Mouse (Mus musculus) small intestine, adult 2 months (tissue): Measurements from ENCODE around the gene Olfr128. TPM values are rescaled to one million over a fixed set of nuclear protein-coding genes. Genes with fewer than 3 reads are reported as not detected.
"Not testable (repeated sequence)": the region's sequence is repeated elsewhere in the genome, so short reads cannot be mapped to it uniquely, and the experiment has no call there.

Source experiments
- H3K27ac ChIP-seq: fragments of 200-500 bp; 2 replicates; pipeline ENCODE4 v1.5.1; 2012; ENCODE audit warnings: low read depth, low read length, control low read depth, inconsistent platforms; ENCODE audit not compliant: insufficient read depth
- H3K27me3 ChIP-seq: fragments of 200-500 bp; 2 replicates; pipeline ENCODE4 v1.6.1; 2012; ENCODE audit warnings: mild to moderate bottlenecking, moderate library complexity, low read length, inconsistent platforms; ENCODE audit not compliant: control insufficient read depth, insufficient read depth
- H3K36me3 ChIP-seq: fragments of 200-500 bp; 2 replicates; pipeline ENCODE4 v1.6.1; 2012; ENCODE audit warnings: mild to moderate bottlenecking, low read length, control low read depth, inconsistent platforms; ENCODE audit not compliant: control insufficient read depth, insufficient read depth
- H3K4me1 ChIP-seq: fragments of 200-500 bp; 2 replicates; pipeline ENCODE4 v1.6.1; 2012; ENCODE audit warnings: low read length, inconsistent platforms, mixed read lengths; ENCODE audit not compliant: control insufficient read depth, insufficient read depth, insufficient read length
- H3K4me3 ChIP-seq: fragments of 200-500 bp; 2 replicates; pipeline ENCODE4 v1.5.1; 2012; ENCODE audit warnings: low read depth, mild to moderate bottlenecking, control low read depth, inconsistent platforms, low read length, moderate library complexity
- CTCF ChIP-seq: fragments of 200-500 bp; IDR thresholded peaks from 2 replicates; pipeline ENCODE4 v1.5.1; 2012; ENCODE audit warnings: low read depth, mild to moderate bottlenecking, control low read depth, inconsistent platforms, low read length, moderate library complexity, mixed read lengths; ENCODE audit not compliant: insufficient replicate concordance, insufficient read length; ENCODE audit errors: extremely low read depth
- POLR2A ChIP-seq: fragments of 200-500 bp; IDR thresholded peaks from 2 replicates; pipeline ENCODE4 v1.6.1; 2012; ENCODE audit warnings: low read depth, mild to moderate bottlenecking, control low read depth, inconsistent platforms, low read length, moderate library complexity
- WGBS: fragments of 180-500 bp; shearing (Covaris S2); methylation state at CpG from one replicate; pipeline ENCODE4 v1.1.7; 2018; 5-methylcytosine and 5-hydroxymethylcytosine counted together
- polyA plus RNA-seq: library from polyadenylated mRNA; depleted of rRNA; stranded (reverse); fragments of >200 nt; gene quantifications from 2 replicates; pipeline ENCODE4 v1.2.3, GENCODE M21; 2012; rRNA removed

Gene Olfr128
- polyA plus RNA-seq = not detected in 2 replicates

- no peaks in the 10 kb centered on the region for H3K4me1 ChIP-seq
- H3K4me3 ChIP-seq = no peak within 1 kb of the TSS
- no peaks in the 10 kb centered on the region for H3K36me3 ChIP-seq
- no peaks in the 10 kb centered on the region for H3K27me3 ChIP-seq
- TF ChIP-seq CTCF (no peak), POLR2A (no peak)
- no peak within 1 kb of the TSS for H3K27ac ChIP-seq
Observed at GRCm38 (mm10) chr17:37920248-37920647, at the start of gene Olfr128. TSS of gene Olfr128 (plus strand) at chr17:37920548.

GRCm38 (mm10) chr17:37873830-37874229 lies 46.5 kb upstream of the Olfr128 start:
- WGBS = 79% methylated on average over 3 of the region's 3 CpGs
- Histone ChIP-seq H3K4me3 (no peak overlapping the region), H3K4me1 (no peaks in the 10 kb centered on the region), H3K36me3 (no peaks in the 10 kb centered on the region), H3K27me3 (no peaks in the 10 kb centered on the region), H3K27ac (no peak overlapping the region)
- no peak for TF ChIP-seq CTCF

GRCm38 (mm10) chr17:37900137-37900536 lies 20.2 kb upstream of the Olfr128 start, which contains the start of gene Olfr127:
TSS of gene Olfr127 (plus strand) at chr17:37900437.
- Histone ChIP-seq H3K27me3 (no peaks in the 10 kb centered on the region), H3K27ac (no peak within 1 kb of the TSS), H3K4me3 (no peak within 1 kb of the TSS), H3K36me3 (no peaks in the 10 kb centered on the region), H3K4me1 (no peaks in the 10 kb centered on the region)
- 56% methylated on average over 1 of the region's 1 CpGs for WGBS
- TF ChIP-seq POLR2A = no peak

- H3K27ac ChIP-seq, H3K4me1 ChIP-seq, H3K36me3 ChIP-seq, H3K4me3 ChIP-seq, H3K27me3 ChIP-seq: not testable (repeated sequence)
- 58% methylated on average over 8 of the region's 8 CpGs for WGBS
Observed at GRCm38 (mm10) chr17:37906821-37907220, 13.5 kb upstream of the Olfr128 start.

GRCm38 (mm10) chr17:37952979-37953378 lies 32.6 kb downstream of the Olfr128 start, which contains the start of gene Olfr761:
TSS of gene Olfr761 (minus strand) at chr17:37953079.
- 59% methylated on average over 2 of the region's 2 CpGs for WGBS
- TF ChIP-seq POLR2A = no peak
- no peak for TF ChIP-seq CTCF
- H3K4me3 ChIP-seq = no peak within 1 kb of the TSS
- H3K27ac ChIP-seq = no peak within 1 kb of the TSS
- H3K27me3 ChIP-seq = no peaks in the 10 kb centered on the region
- H3K4me1 ChIP-seq = no peaks in the 10 kb centered on the region
- no peaks in the 10 kb centered on the region for H3K36me3 ChIP-seq

GRCm38 (mm10) chr17:37973591-37973990 lies 53.2 kb downstream of the Olfr128 start:
- H3K4me3 ChIP-seq = no peak overlapping the region
- H3K4me1 ChIP-seq = no peaks in the 10 kb centered on the region
- H3K36me3 ChIP-seq = no peaks in the 10 kb centered on the region
- 93% methylated on average over 3 of the region's 3 CpGs for WGBS
- H3K27ac ChIP-seq = no peak overlapping the region
- no peaks in the 10 kb centered on the region for H3K27me3 ChIP-seq
- TF ChIP-seq CTCF (no peak), POLR2A (no peak)

Other genes with a start within 250 kb of the Olfr128 start
- not detected in 2 replicates for gene Olfr119, start 224.0 kb upstream of the Olfr128 start, polyA plus RNA-seq
- not detected in 2 replicates for gene Olfr120, start 198.7 kb upstream of the Olfr128 start, polyA plus RNA-seq
- gene Olfr121, start 171.7 kb upstream of the Olfr128 start, polyA plus RNA-seq = not detected in 2 replicates
- not detected in 2 replicates for gene Olfr122, start 151.9 kb upstream of the Olfr128 start, polyA plus RNA-seq
- not detected in 2 replicates for gene Olfr123, start 127.0 kb upstream of the Olfr128 start, polyA plus RNA-seq
- gene Olfr124, start 120.7 kb upstream of the Olfr128 start, polyA plus RNA-seq = not detected in 2 replicates
- not detected in 2 replicates for gene Olfr125, start 87.6 kb upstream of the Olfr128 start, polyA plus RNA-seq
- gene Olfr126, start 73.1 kb upstream of the Olfr128 start, polyA plus RNA-seq = not detected in 2 replicates
- gene Olfr127, start 20.1 kb upstream of the Olfr128 start, polyA plus RNA-seq = not detected in 2 replicates
- not detected in 2 replicates for gene Olfr761, start 32.5 kb downstream of the Olfr128 start, polyA plus RNA-seq
- not detected in 2 replicates for gene Olfr129, start 139.5 kb downstream of the Olfr128 start, polyA plus RNA-seq
- not detected in 2 replicates for gene Olfr130, start 143.4 kb downstream of the Olfr128 start, polyA plus RNA-seq
- not detected in 2 replicates for gene Olfr131, start 168.1 kb downstream of the Olfr128 start, polyA plus RNA-seq
- gene Olfr132, start 214.0 kb downstream of the Olfr128 start, polyA plus RNA-seq = not detected in 2 replicates
- gene Olfr133, start 224.7 kb downstream of the Olfr128 start, polyA plus RNA-seq = not detected in 2 replicates